Mouse (Mus musculus): Measurements from ENCODE around the gene Nol7. TPM values are rescaled to one million over a fixed set of nuclear protein-coding genes. Genes with fewer than 3 reads are reported as not detected.

The Nol7 gene
- total RNA-seq, 1 experiment = 122 TPM

- no peak for DNase-seq (ENCODE audit: low read depth, low spot score)
- in situ Hi-C loops (cut with MboI; ENCODE audit: low sequenced_read_pairs in 2 of 2, unreplicated experiment in 2 of 2) = no loop called here
- Histone ChIP-seq H3K9ac (ENCODE audit: insufficient read depth, low read depth, low read length, poor library complexity, severe bottlenecking) (no peak overlapping the region), H3K4me3 (ENCODE audit: insufficient read depth in 1 of 2, low read depth in 1 of 2, low read length in 2 of 2, poor library complexity in 1 of 2, severe bottlenecking in 1 of 2) (no peak overlapping the region), H3K4me1 (ENCODE audit: control insufficient read depth in 2 of 2, insufficient read depth in 2 of 2, low read length in 2 of 2, poor library complexity in 1 of 2) (no peaks in the 10 kb centered on the region), H3K27ac (ENCODE audit: insufficient read depth, low read depth, low read length, poor library complexity, severe bottlenecking) (no peak overlapping the region), H3K36me3 (ENCODE audit: control insufficient read depth, insufficient read depth, low read length, poor library complexity, severe bottlenecking) (peaks cover 6% of the 10 kb centered on the region; the same call in 1 of the 2 replicates), H3K9me3 (ENCODE audit: control insufficient read depth, insufficient read depth, low read depth, low read length) (no peaks in the 10 kb centered on the region)
- TF ChIP-seq ZC3H11A (IDR thresholded peaks at IDR 0.05; ENCODE audit: borderline replicate concordance, low read depth, low read length) (no peak), ZNF384 (IDR thresholded peaks at IDR 0.05; ENCODE audit: low read depth, low read length) (no peak), CHD2 (IDR thresholded peaks at IDR 0.05; ENCODE audit: low read depth, low read length) (no peak), MAFK (IDR thresholded peaks at IDR 0.05; ENCODE audit: insufficient read depth, low read depth, low read length) (no peak), HCFC1 (IDR thresholded peaks at IDR 0.05; ENCODE audit: borderline replicate concordance, insufficient read depth, low read length) (no peak)
These were observed 17.1 kb downstream of the Nol7 start for GRCm38 (mm10) chr13:43415249-43415648.

GRCm38 (mm10) chr13:43428436-43428835 is 30.2 kb downstream of the Nol7 start:
- no peak overlapping the region for H3K27ac ChIP-seq (ENCODE audit: insufficient read depth, low read depth, low read length, poor library complexity, severe bottlenecking)
- H3K4me1 ChIP-seq (ENCODE audit: control insufficient read depth in 2 of 2, insufficient read depth in 2 of 2, low read length in 2 of 2, poor library complexity in 1 of 2) = no peaks in the 10 kb centered on the region
- TF ChIP-seq MAFK (IDR thresholded peaks at IDR 0.05; ENCODE audit: insufficient read depth, low read depth, low read length) (no peak), ZC3H11A (IDR thresholded peaks at IDR 0.05; ENCODE audit: borderline replicate concordance, low read depth, low read length) (no peak)
- no peak overlapping the region for H3K4me3 ChIP-seq (ENCODE audit: insufficient read depth in 1 of 2, low read depth in 1 of 2, low read length in 2 of 2, poor library complexity in 1 of 2, severe bottlenecking in 1 of 2)
- DNase-seq (ENCODE audit: low read depth, low spot score) = no peak
- in situ Hi-C loops (cut with MboI; ENCODE audit: low sequenced_read_pairs in 2 of 2, unreplicated experiment in 2 of 2) = no loop called here
- H3K9me3 ChIP-seq (ENCODE audit: control insufficient read depth, insufficient read depth, low read depth, low read length) = no peaks in the 10 kb centered on the region
- H3K36me3 ChIP-seq (ENCODE audit: control insufficient read depth, insufficient read depth, low read length, poor library complexity, severe bottlenecking) = no peaks in the 10 kb centered on the region
- H3K9ac ChIP-seq (ENCODE audit: insufficient read depth, low read depth, low read length, poor library complexity, severe bottlenecking) = no peak overlapping the region

- no peak for TF ChIP-seq ZC3H11A (IDR thresholded peaks at IDR 0.05; ENCODE audit: borderline replicate concordance, low read depth, low read length)
- TF ChIP-seq ZNF384 (IDR thresholded peaks at IDR 0.05; ENCODE audit: low read depth, low read length) = no peak
- no peak for TF ChIP-seq CHD2 (IDR thresholded peaks at IDR 0.05; ENCODE audit: low read depth, low read length)
- no peak for TF ChIP-seq MAFK (IDR thresholded peaks at IDR 0.05; ENCODE audit: insufficient read depth, low read depth, low read length)
- no peak for TF ChIP-seq HCFC1 (IDR thresholded peaks at IDR 0.05; ENCODE audit: borderline replicate concordance, insufficient read depth, low read length)
- no peak for DNase-seq (ENCODE audit: low read depth, low spot score)
- in situ Hi-C loops (cut with MboI; ENCODE audit: low sequenced_read_pairs in 2 of 2, unreplicated experiment in 2 of 2) = no loop called here
- no peak overlapping the region for H3K4me3 ChIP-seq (ENCODE audit: insufficient read depth in 1 of 2, low read depth in 1 of 2, low read length in 2 of 2, poor library complexity in 1 of 2, severe bottlenecking in 1 of 2)
- no peak overlapping the region for H3K9ac ChIP-seq (ENCODE audit: insufficient read depth, low read depth, low read length, poor library complexity, severe bottlenecking)
- H3K36me3 ChIP-seq (ENCODE audit: control insufficient read depth, insufficient read depth, low read length, poor library complexity, severe bottlenecking) = no peaks in the 10 kb centered on the region
- no peak overlapping the region for H3K27ac ChIP-seq (ENCODE audit: insufficient read depth, low read depth, low read length, poor library complexity, severe bottlenecking)
- no peaks in the 10 kb centered on the region for H3K9me3 ChIP-seq (ENCODE audit: control insufficient read depth, insufficient read depth, low read depth, low read length)
- no peaks in the 10 kb centered on the region for H3K4me1 ChIP-seq (ENCODE audit: control insufficient read depth in 2 of 2, insufficient read depth in 2 of 2, low read length in 2 of 2, poor library complexity in 1 of 2)
These were observed 35.2 kb downstream of the Nol7 start for GRCm38 (mm10) chr13:43433395-43433794.

- Histone ChIP-seq H3K4me1 (ENCODE audit: control insufficient read depth in 2 of 2, insufficient read depth in 2 of 2, low read length in 2 of 2, poor library complexity in 1 of 2) (peaks cover 0 to 4% of the 10 kb centered on the region in 2 experiments; a peak in 1 of 4 replicates), H3K9ac (ENCODE audit: insufficient read depth, low read depth, low read length, poor library complexity, severe bottlenecking) (no peak overlapping the region), H3K4me3 (ENCODE audit: insufficient read depth in 1 of 2, low read depth in 1 of 2, low read length in 2 of 2, poor library complexity in 1 of 2, severe bottlenecking in 1 of 2) (no peak overlapping the region), H3K27ac (ENCODE audit: insufficient read depth, low read depth, low read length, poor library complexity, severe bottlenecking) (no peak overlapping the region), H3K9me3 (ENCODE audit: control insufficient read depth, insufficient read depth, low read depth, low read length) (no peaks in the 10 kb centered on the region), H3K36me3 (ENCODE audit: control insufficient read depth, insufficient read depth, low read length, poor library complexity, severe bottlenecking) (no peaks in the 10 kb centered on the region)
- in situ Hi-C loops (cut with MboI; ENCODE audit: low sequenced_read_pairs in 2 of 2, unreplicated experiment in 2 of 2) = no loop called here
- no peak for TF ChIP-seq CHD2 (IDR thresholded peaks at IDR 0.05; ENCODE audit: low read depth, low read length)
- TF ChIP-seq ZNF384 (IDR thresholded peaks at IDR 0.05; ENCODE audit: low read depth, low read length) = no peak
- no peak for DNase-seq (ENCODE audit: low read depth, low spot score)
These were observed 42.2 kb downstream of the Nol7 start for GRCm38 (mm10) chr13:43440376-43440775.

GRCm38 (mm10) chr13:43442551-43442950 is 44.4 kb downstream of the Nol7 start:
- no peak overlapping the region for H3K27ac ChIP-seq (ENCODE audit: insufficient read depth, low read depth, low read length, poor library complexity, severe bottlenecking)
- TF ChIP-seq HCFC1 (IDR thresholded peaks at IDR 0.05; ENCODE audit: borderline replicate concordance, insufficient read depth, low read length) (no peak), ZC3H11A (IDR thresholded peaks at IDR 0.05; ENCODE audit: borderline replicate concordance, low read depth, low read length) (no peak), MAFK (IDR thresholded peaks at IDR 0.05; ENCODE audit: insufficient read depth, low read depth, low read length) (no peak), CHD2 (IDR thresholded peaks at IDR 0.05; ENCODE audit: low read depth, low read length) (no peak), ZNF384 (IDR thresholded peaks at IDR 0.05; ENCODE audit: low read depth, low read length) (no peak)

More at GRCm38 (mm10) chr13:43442551-43442950, 44.4 kb downstream of the Nol7 start:
- H3K9ac ChIP-seq (ENCODE audit: insufficient read depth, low read depth, low read length, poor library complexity, severe bottlenecking) = no peak overlapping the region
- in situ Hi-C loops (cut with MboI; ENCODE audit: low sequenced_read_pairs in 2 of 2, unreplicated experiment in 2 of 2) = no loop called here
- no peak for DNase-seq (ENCODE audit: low read depth, low spot score)
- no peaks in the 10 kb centered on the region for H3K9me3 ChIP-seq (ENCODE audit: control insufficient read depth, insufficient read depth, low read depth, low read length)
- H3K4me3 ChIP-seq (ENCODE audit: insufficient read depth in 1 of 2, low read depth in 1 of 2, low read length in 2 of 2, poor library complexity in 1 of 2, severe bottlenecking in 1 of 2) = no peak overlapping the region
- no peaks in the 10 kb centered on the region for H3K36me3 ChIP-seq (ENCODE audit: control insufficient read depth, insufficient read depth, low read length, poor library complexity, severe bottlenecking)
- H3K4me1 ChIP-seq (ENCODE audit: control insufficient read depth in 2 of 2, insufficient read depth in 2 of 2, low read length in 2 of 2, poor library complexity in 1 of 2) = peaks cover 0 to 4% of the 10 kb centered on the region in 2 experiments; a peak in 1 of 4 replicates
